Mouse (Mus musculus) lung, embryonic 14.5 days (tissue): ENCODE measurements around the gene Dnase1. TPM values are rescaled to one million over a fixed set of nuclear protein-coding genes. Genes with fewer than 3 reads are reported as not detected.

Source experiments
- ATAC-seq: fragments of 200-750 bp; cut with Nextera tagmentation; 2 replicates; pipeline ENCODE4 v1.8.0; 2017; ENCODE audit warnings: mild to moderate bottlenecking, moderate TSS enrichment, moderate library complexity; ENCODE audit not compliant: insufficient read depth
- DNase-seq: peaks from one replicate; pipeline ENCODE4 v3.0.0-alpha.2; 2015
- H3K27ac ChIP-seq: fragments of 300-500 bp; sonication (generic); 2 replicates; pipeline ENCODE4 v1.5.1; 2014; ENCODE audit warnings: low read depth, mild to moderate bottlenecking, moderate library complexity
- H3K27me3 ChIP-seq: fragments of 300-500 bp; sonication (generic); 2 replicates; pipeline ENCODE4 v1.6.1; 2014; ENCODE audit warnings: low read length, control low read depth; ENCODE audit not compliant: insufficient read depth
- H3K36me3 ChIP-seq: fragments of 300-500 bp; sonication (generic); 2 replicates; pipeline ENCODE4 v1.6.1; 2014; ENCODE audit warnings: control low read depth; ENCODE audit not compliant: insufficient read depth
- H3K4me1 ChIP-seq: fragments of 300-500 bp; sonication (generic); 2 replicates; pipeline ENCODE4 v1.6.1; 2014; ENCODE audit warnings: antibody characterized with exemption, control low read depth; ENCODE audit not compliant: insufficient read depth
- H3K4me2 ChIP-seq: fragments of 300-500 bp; sonication (generic); 2 replicates; pipeline ENCODE4 v1.6.1; 2014; ENCODE audit warnings: mild to moderate bottlenecking
- H3K4me3 ChIP-seq: fragments of 300-500 bp; sonication (generic); 2 replicates; pipeline ENCODE4 v1.5.1; 2014; ENCODE audit warnings: low read depth, low read length
- H3K9ac ChIP-seq: fragments of 300-500 bp; sonication (generic); 2 replicates; pipeline ENCODE4 v1.6.1; 2014
- H3K9me3 ChIP-seq: fragments of 300-500 bp; sonication (generic); 2 replicates; pipeline ENCODE4 v1.6.1; 2016; ENCODE audit warnings: low read depth, low read length, control low read depth
- CTCF ChIP-seq: IDR thresholded peaks from 2 replicates; pipeline ENCODE4 v1.5.1; 2016; ENCODE audit warnings: antibody characterized with exemption, low read depth
- WGBS: fragments of 180-500 bp; shearing (Covaris S2); extraction: QIAGEN DNeasy Blood & Tissue Kit; methylation state at CpG from one replicate; pipeline ENCODE4 v1.1.7; 2014; 5-methylcytosine and 5-hydroxymethylcytosine counted together
- polyA plus RNA-seq: library from polyadenylated mRNA; unstranded; fragments of >200 nt; fragmentation: Nextera tagmentation; extraction: Ambion mirVana; gene quantifications from 2 replicates; pipeline ENCODE4 v1.2.1, GENCODE M21; 2014

Gene Dnase1
- polyA plus RNA-seq, 1 experiment from 2014 or later = 4.9 TPM

GRCm38 (mm10) chr16:4032341-4032748, 4.4 kb upstream of the Dnase1 start:
- no peak for DNase-seq

GRCm38 (mm10) chr16:4033971-4034370, 2.8 kb upstream of the Dnase1 start:
- H3K4me3 ChIP-seq = no peak overlapping the region
- no peaks in the 10 kb centered on the region for H3K27me3 ChIP-seq
- DNase-seq = no peak
- no peaks in the 10 kb centered on the region for H3K4me1 ChIP-seq
- no peak overlapping the region for H3K27ac ChIP-seq
- ATAC-seq = no peak
- 77% methylated on average over 5 of the region's 5 CpGs for WGBS
- H3K4me2 ChIP-seq = no peak overlapping the region
- no peak for TF ChIP-seq CTCF
- H3K9ac ChIP-seq = no peak overlapping the region
- H3K36me3 ChIP-seq = peaks cover 24% of the 10 kb centered on the region
- no peaks in the 10 kb centered on the region for H3K9me3 ChIP-seq

More at GRCm38 (mm10) chr16:4032341-4032748, 4.4 kb upstream of the Dnase1 start:
- Histone ChIP-seq H3K4me2 (no peak overlapping the region), H3K9ac (no peak overlapping the region), H3K36me3 (peaks cover 8% of the 10 kb centered on the region), H3K4me1 (no peaks in the 10 kb centered on the region), H3K27ac (no peak overlapping the region), H3K27me3 (no peaks in the 10 kb centered on the region), H3K4me3 (no peak overlapping the region), H3K9me3 (no peaks in the 10 kb centered on the region)
- 75% methylated on average over 6 of the region's 6 CpGs for whole genome bisulfite sequencing
- TF ChIP-seq CTCF = no peak
- ATAC-seq = no peak

DNA sequence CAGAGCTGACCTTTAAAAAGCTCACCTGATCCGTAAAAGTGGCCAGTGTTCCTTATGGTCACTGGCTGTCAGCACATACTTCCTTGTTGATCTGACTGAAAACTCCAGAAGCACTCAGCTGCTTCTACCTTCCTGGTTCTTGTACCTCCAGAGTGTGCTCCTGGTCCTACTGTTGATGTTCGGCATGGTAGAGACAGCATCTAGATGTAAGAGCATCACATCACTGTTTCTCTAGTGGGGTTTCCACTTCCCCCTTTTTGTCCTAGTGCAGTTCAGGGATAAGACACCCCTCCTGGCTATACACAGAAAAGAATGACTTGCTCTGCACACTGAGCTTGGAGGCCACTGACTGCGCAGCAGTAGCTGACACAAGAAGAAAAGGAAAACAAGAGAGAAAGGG, 2.3 kb upstream of the Dnase1 start:
- Histone ChIP-seq H3K4me3 (no peak overlapping the region), H3K4me2 (no peak overlapping the region), H3K9me3 (no peaks in the 10 kb centered on the region), H3K27ac (no peak overlapping the region), H3K36me3 (peaks cover 29% of the 10 kb centered on the region), H3K27me3 (no peaks in the 10 kb centered on the region), H3K9ac (no peak overlapping the region), H3K4me1 (no peaks in the 10 kb centered on the region)
- ATAC-seq (no peak), DNase-seq (no peak)
- WGBS = 84% methylated on average over 3 of the region's 3 CpGs
- no peak for TF ChIP-seq CTCF

GRCm38 (mm10) chr16:4035575-4035974, 1.2 kb upstream of the Dnase1 start:
- no peaks in the 10 kb centered on the region for H3K4me1 ChIP-seq
- no peak overlapping the region for H3K27ac ChIP-seq
- H3K9ac ChIP-seq = no peak overlapping the region
- TF ChIP-seq CTCF = no peak
- DNase-seq = no peak
- H3K36me3 ChIP-seq = peaks cover 40% of the 10 kb centered on the region
- H3K4me2 ChIP-seq = no peak overlapping the region
- H3K9me3 ChIP-seq = no peaks in the 10 kb centered on the region
- H3K4me3 ChIP-seq = no peak overlapping the region
- WGBS = 77% methylated on average over 2 of the region's 2 CpGs
- no peaks in the 10 kb centered on the region for H3K27me3 ChIP-seq
- ATAC-seq = no peak

- Histone ChIP-seq H3K4me1 (no peaks in the 10 kb centered on the region), H3K9me3 (no peaks in the 10 kb centered on the region), H3K9ac (no peak overlapping the region), H3K4me2 (no peak overlapping the region), H3K4me3 (no peak overlapping the region), H3K27me3 (no peaks in the 10 kb centered on the region), H3K36me3 (peaks cover 59% of the 10 kb centered on the region), H3K27ac (no peak overlapping the region)
- no peak for DNase-seq
- no peak for ATAC-seq
- WGBS = 89% methylated on average over 7 of the region's 7 CpGs
- no peak for TF ChIP-seq CTCF
These were observed 948 bp downstream of the Dnase1 start for GRCm38 (mm10) chr16:4037690-4038089.

DNA sequence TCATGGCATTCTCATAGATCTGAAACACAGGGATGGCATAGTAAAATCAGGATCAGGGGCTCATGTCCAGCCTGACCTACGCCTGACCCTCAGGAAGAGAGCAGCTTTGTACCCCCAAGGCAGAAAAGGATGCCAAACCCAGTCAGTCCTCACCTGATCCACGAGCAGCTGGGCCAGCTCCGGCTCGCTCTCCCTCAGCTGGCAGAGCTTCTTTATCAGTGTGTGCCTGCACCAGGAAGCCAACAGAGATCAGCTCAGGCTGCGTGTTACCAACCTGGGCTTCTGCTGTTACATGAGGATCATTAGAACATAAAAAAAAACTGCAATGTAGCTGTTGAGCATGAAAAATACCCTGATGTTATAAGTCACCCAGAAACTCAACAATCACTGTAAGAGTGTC, 3.5 kb downstream of the Dnase1 start:
- H3K4me2 ChIP-seq = no peak overlapping the region
- H3K9ac ChIP-seq = no peak overlapping the region
- H3K36me3 ChIP-seq = peaks cover 81% of the 10 kb centered on the region
- H3K4me3 ChIP-seq = no peak overlapping the region
- no peaks in the 10 kb centered on the region for H3K27me3 ChIP-seq
- no peak for TF ChIP-seq CTCF
- 81% methylated on average over 5 of the region's 5 CpGs for WGBS
- DNase-seq (no peak), ATAC-seq (no peak)
- no peak overlapping the region for H3K27ac ChIP-seq
- H3K4me1 ChIP-seq = no peaks in the 10 kb centered on the region
- H3K9me3 ChIP-seq = no peaks in the 10 kb centered on the region

DNA sequence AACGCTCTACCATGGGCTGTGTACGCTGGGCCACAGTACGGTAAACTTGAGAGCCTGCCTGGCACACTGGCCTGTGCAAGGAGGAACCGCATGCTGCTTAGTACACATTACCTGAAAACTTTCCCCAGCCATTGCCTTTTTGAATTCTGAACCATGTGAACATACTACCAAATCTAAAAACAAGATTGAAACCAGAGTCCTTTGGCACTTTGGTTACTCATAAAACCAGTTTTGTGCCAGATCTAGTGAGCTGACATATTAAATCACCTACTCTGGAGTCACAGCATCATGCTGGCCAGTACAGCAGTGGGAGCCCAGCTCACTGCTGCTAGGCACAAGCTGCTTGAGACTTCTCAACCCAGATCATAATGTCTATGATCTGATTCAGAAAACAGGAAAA, 4.9 kb downstream of the Dnase1 start:
- Histone ChIP-seq H3K27ac (no peak overlapping the region), H3K4me1 (no peaks in the 10 kb centered on the region), H3K4me2 (no peak overlapping the region), H3K27me3 (no peaks in the 10 kb centered on the region), H3K4me3 (no peak overlapping the region), H3K9me3 (no peaks in the 10 kb centered on the region), H3K36me3 (peaks cover 94% of the 10 kb centered on the region), H3K9ac (no peak overlapping the region)
- ATAC-seq (no peak), DNase-seq (no peak)
- 91% methylated on average over 4 of the region's 4 CpGs for WGBS
- no peak for TF ChIP-seq CTCF

DNA sequence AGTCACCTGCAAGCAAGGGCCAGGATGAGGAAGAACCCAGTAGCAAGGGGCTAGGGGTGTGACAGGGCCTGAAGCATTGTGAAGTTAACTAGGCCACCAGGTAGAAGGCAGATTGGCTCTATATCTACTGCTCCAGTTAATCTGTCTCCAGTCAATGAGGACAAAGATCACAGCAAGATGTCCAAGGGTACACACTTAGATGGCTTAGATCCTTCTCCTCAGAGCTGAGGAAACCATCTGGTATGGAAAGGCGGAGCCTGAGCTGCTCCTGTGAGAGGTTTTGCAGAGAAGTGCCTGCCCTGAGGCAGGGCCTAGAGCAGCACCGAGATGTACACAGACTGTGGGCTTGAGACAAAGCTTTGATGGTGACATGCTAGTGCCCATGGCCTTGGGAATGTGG, 7.4 kb downstream of the Dnase1 start:
- TF ChIP-seq CTCF = no peak
- H3K4me2 ChIP-seq = no peak overlapping the region

More for the DNA sequence above, 7.4 kb downstream of the Dnase1 start:
- no peak for DNase-seq
- Histone ChIP-seq H3K27me3 (no peaks in the 10 kb centered on the region), H3K27ac (no peak overlapping the region), H3K9me3 (no peaks in the 10 kb centered on the region), H3K36me3 (peaks cover 94% of the 10 kb centered on the region), H3K9ac (no peak overlapping the region), H3K4me1 (no peaks in the 10 kb centered on the region), H3K4me3 (no peak overlapping the region)
- no peak for ATAC-seq
- WGBS = 100% methylated on average over 2 of the region's 2 CpGs
